8 mouse cellular contexts compared by ENCODE assay signal in genomic region chr8:107056076-107056972, GRCm38 (mm10). TPM values are rescaled to one million over a fixed set of nuclear protein-coding genes. Genes with fewer than 3 reads are reported as not detected.
A peak's percentile ranks its signal among the peaks of the same experiment; 100 is the strongest.
DNase-seq lines count a peak whose midpoint lies in the region; ATAC-seq and TF ChIP-seq lines count a peak whose summit lies in the region.

TSS of gene Cog8 (minus strand) at chr8:107056689.
TSS of gene Nip7 (plus strand) at chr8:107056877.

- H3K4me2 ChIP-seq in heart, embryonic 11.5 days: peak within 1 kb of the TSS; percentile 95
- peak within 1 kb of the TSS; percentile 90 for H3K4me2 ChIP-seq in kidney, embryonic 16.5 days (replicated peaks; ENCODE audit: low read depth, low read length)
- H3K4me2 ChIP-seq in myocyte (ENCODE audit: low read depth): peak within 1 kb of the TSS; percentile 88

- peak within 1 kb of the TSS; percentile 82 for H3K9ac ChIP-seq in heart, embryonic 11.5 days (ENCODE audit: low read depth, low read length)
- H3K9ac ChIP-seq in kidney, embryonic 16.5 days (replicated peaks; ENCODE audit: low read length): peak within 1 kb of the TSS; percentile 93
- H3K9ac ChIP-seq in liver, adult 2 months (ENCODE audit: low read depth, low read length): peak within 1 kb of the TSS; percentile 91

- peak; percentile 100 for DNase-seq in brain, embryonic 14.5 days (ENCODE audit: low read depth)
- peak; percentile 95 for DNase-seq in liver, adult 2 months (ENCODE audit: extremely low read depth, low read depth, low spot score)
- DNase-seq in splenic B cell, adult 2 months (ENCODE audit: low read depth, low spot score): peak; percentile 97

- H3K79me2 ChIP-seq in C2C12 (ENCODE audit: control insufficient read depth, insufficient read depth) (peaks cover 74% of the 10 kb centered on the region), myocyte (ENCODE audit: control insufficient read depth, insufficient read depth) (peaks cover 34% of the 10 kb centered on the region)
- peaks cover 7% of the 10 kb centered on the region; the same call in 1 of the 2 replicates for H3K79me2 ChIP-seq in liver, adult 2 months (ENCODE audit: control insufficient read depth, insufficient read depth, low read length)

- peak within 1 kb of the TSS; percentile 54 for H3K27ac ChIP-seq in heart, embryonic 11.5 days (ENCODE audit: low read depth, low read length)
- H3K27ac ChIP-seq in kidney, embryonic 16.5 days (ENCODE audit: low read length): peak within 1 kb of the TSS; percentile 80
- H3K27ac ChIP-seq in liver, adult 2 months (replicated peaks; ENCODE audit: insufficient read depth, low read depth, low read length): peak within 1 kb of the TSS; percentile 58

- no peaks in the 10 kb centered on the region; the same call in 1 of the 2 replicates for H3K9me3 ChIP-seq in erythroblast, embryonic 14.5 days (ENCODE audit: control insufficient read depth, low read length)
- no peaks in the 10 kb centered on the region for H3K9me3 ChIP-seq in heart, embryonic 11.5 days (replicated peaks; ENCODE audit: control insufficient read depth, low read length)
- H3K9me3 ChIP-seq in kidney, embryonic 16.5 days (ENCODE audit: low read length): peaks cover 3% of the 10 kb centered on the region; the same call in 1 of the 2 replicates

- peaks cover 43% of the 10 kb centered on the region for H3K4me1 ChIP-seq in erythroblast, embryonic 14.5 days (ENCODE audit: control insufficient read depth)
- peaks cover 12% of the 10 kb centered on the region for H3K4me1 ChIP-seq in heart, embryonic 11.5 days (ENCODE audit: control insufficient read depth, insufficient read depth, low read length)
- peaks cover 23% of the 10 kb centered on the region for H3K4me1 ChIP-seq in kidney, embryonic 16.5 days (ENCODE audit: insufficient read depth, low read length)
- H3K4me1 ChIP-seq in liver, adult 2 months (ENCODE audit: control insufficient read depth, insufficient read depth, low read length): peaks cover 4% of the 10 kb centered on the region

- H3K36me3 ChIP-seq in C2C12 (ENCODE audit: control insufficient read depth, insufficient read depth): peaks cover 50% of the 10 kb centered on the region
- peaks cover 59% of the 10 kb centered on the region for H3K36me3 ChIP-seq in erythroblast, embryonic 14.5 days (ENCODE audit: control insufficient read depth)
- H3K36me3 ChIP-seq in heart, embryonic 11.5 days (ENCODE audit: control insufficient read depth, insufficient read depth, low read length): peaks cover 20% of the 10 kb centered on the region
- peaks cover 54% of the 10 kb centered on the region for H3K36me3 ChIP-seq in kidney, embryonic 16.5 days (ENCODE audit: insufficient read depth, low read length)
- H3K36me3 ChIP-seq in liver, adult 2 months (ENCODE audit: control insufficient read depth, insufficient read depth, low read length): peaks cover 22% of the 10 kb centered on the region
- H3K36me3 ChIP-seq in myocyte (ENCODE audit: control insufficient read depth, insufficient read depth): peaks cover 23% of the 10 kb centered on the region
- H3K36me3 ChIP-seq in splenic B cell, adult 2 months (ENCODE audit: control insufficient read depth, insufficient read depth, low read length, poor library complexity, severe bottlenecking): peaks cover 4% of the 10 kb centered on the region

- TF ChIP-seq POLR2A in brain, embryonic 14.5 days (IDR thresholded peaks at IDR 0.05; ENCODE audit: borderline replicate concordance, extremely low read depth, insufficient read depth, insufficient read length, poor library complexity, severe bottlenecking): peak; percentile 55; the same call in 1 of the 2 replicates
- TF ChIP-seq POLR2A in liver, adult 2 months (IDR thresholded peaks at IDR 0.05; ENCODE audit: extremely low read depth, insufficient read depth, low read length): peak; percentile 49; the same call in 1 of the 2 replicates
- TF ChIP-seq POLR2A in myocyte (IDR thresholded peaks at IDR 0.05; ENCODE audit: insufficient read length, low read depth): peak; percentile 81

- H3K79me3 ChIP-seq in C2C12 (ENCODE audit: low read depth): peaks cover 35% of the 10 kb centered on the region

- WGBS in heart, embryonic 11.5 days (ENCODE audit: insufficient replicate concordance): under 1% methylated on average over 88 of the region's 88 CpGs
- under 1% methylated on average over 88 of the region's 88 CpGs for WGBS in kidney, embryonic 16.5 days
- under 1% methylated on average over 88 of the region's 88 CpGs for WGBS in liver, adult 2 months

- TF ChIP-seq CTCF in C2C12 (IDR thresholded peaks at IDR 0.05; ENCODE audit: control insufficient read depth, insufficient read depth, insufficient read length): no peak
- no peak for TF ChIP-seq CTCF in brain, embryonic 14.5 days (IDR thresholded peaks at IDR 0.05; ENCODE audit: borderline replicate concordance, extremely low read depth, insufficient read depth, insufficient read length)
- TF ChIP-seq CTCF in liver, adult 2 months (IDR thresholded peaks at IDR 0.05; ENCODE audit: low read depth, low read length): no peak

- H3K4me3 ChIP-seq in C2C12 (ENCODE audit: insufficient read depth, poor library complexity, severe bottlenecking) (peak within 1 kb of the TSS; percentile 99), myocyte (peak within 1 kb of the TSS; percentile 93)
- peak within 1 kb of the TSS; percentile 79 for H3K4me3 ChIP-seq in erythroblast, embryonic 14.5 days (replicated peaks)
- H3K4me3 ChIP-seq in heart, embryonic 11.5 days (ENCODE audit: low read depth, low read length): peak within 1 kb of the TSS; percentile 75
- peak within 1 kb of the TSS; percentile 99 for H3K4me3 ChIP-seq in kidney, embryonic 16.5 days (ENCODE audit: low read length)
- H3K4me3 ChIP-seq in liver, adult 2 months (ENCODE audit: insufficient read depth, low read depth, low read length): peak within 1 kb of the TSS; percentile 73

- peak; percentile 86 for ATAC-seq in heart, embryonic 11.5 days (replicated peaks; ENCODE audit: insufficient number of reproducible peaks, low FRiP score, low TSS enrichment)
- ATAC-seq in kidney, embryonic 16.5 days (ENCODE audit: low FRiP score, low TSS enrichment): peak; percentile 93

- H3ac ChIP-seq in C2C12 (ENCODE audit: control insufficient read depth, insufficient read length, low read depth): peak within 1 kb of the TSS; percentile 87
- peak within 1 kb of the TSS; percentile 76 for H3ac ChIP-seq in myocyte (ENCODE audit: control insufficient read depth, insufficient read length)

- H3K27me3 ChIP-seq in C2C12 (ENCODE audit: control insufficient read depth, insufficient read depth, insufficient read length) (no peaks in the 10 kb centered on the region), myocyte (ENCODE audit: control insufficient read depth, insufficient read depth, insufficient read length) (no peaks in the 10 kb centered on the region)
- H3K27me3 ChIP-seq in erythroblast, embryonic 14.5 days (ENCODE audit: control insufficient read depth): no peaks in the 10 kb centered on the region
- H3K27me3 ChIP-seq in heart, embryonic 11.5 days (ENCODE audit: control insufficient read depth, insufficient read depth, low read length): no peaks in the 10 kb centered on the region
- H3K27me3 ChIP-seq in kidney, embryonic 16.5 days (ENCODE audit: insufficient read depth, low read length): no peaks in the 10 kb centered on the region
- no peaks in the 10 kb centered on the region for H3K27me3 ChIP-seq in liver, adult 2 months (ENCODE audit: control insufficient read depth, insufficient read depth, low read length)
- H3K27me3 ChIP-seq in splenic B cell, adult 2 months (ENCODE audit: control insufficient read depth, insufficient read depth, low read length, poor library complexity, severe bottlenecking): no peaks in the 10 kb centered on the region

TF ChIP-seq in C2C12, 6 proteins besides CTCF, POLR2A, EP300 and RAD21:
- no peak for TF ChIP-seq CEBPB (IDR thresholded peaks at IDR 0.05; ENCODE audit: low read depth)
- TF ChIP-seq MAX (IDR thresholded peaks at IDR 0.05): peak; percentile 95

TF ChIP-seq in myocyte, 11 proteins besides CTCF, POLR2A, EP300 and RAD21:
- TF ChIP-seq POLR2AphosphoS2 (IDR thresholded peaks at IDR 0.05; ENCODE audit: insufficient read length, low read depth): peak; percentile 67
- no peak for TF ChIP-seq TCF12 (IDR thresholded peaks at IDR 0.05; ENCODE audit: insufficient read depth, poor library complexity, severe bottlenecking)

RNA-seq across cellular contexts. Expression of gene Cog8, which starts in this region (rescaled TPM):
- 20.1 TPM for polyA plus RNA-seq in C2C12 (2012; fragmentation: generic; extraction: Trizol)
- polyA plus RNA-seq in brain, embryonic 14.5 days (2012; rRNA removed): 57.7 and 63.3 TPM in 2 replicates
- 1.3 and 1.7 TPM in 2 replicates for polyA plus RNA-seq in erythroblast, embryonic 14.5 days (2012)
- 31.5 and 31.9 TPM in 2 replicates for polyA plus RNA-seq in heart, embryonic 11.5 days (2014; fragmentation: Nextera tagmentation; extraction: Ambion mirVana)
- polyA plus RNA-seq in kidney, embryonic 16.5 days (2015; fragmentation: Nextera tagmentation; extraction: Ambion mirVana): 35.0 and 35.6 TPM in 2 replicates
- total RNA-seq in liver, adult 2 months (2014; rRNA removed): 11.6 and 13.3 TPM in 2 replicates
- 17.5 and 27.0 TPM in 2 replicates for polyA plus RNA-seq in liver, adult 2 months (2012; rRNA removed)
- 28.3 TPM for polyA plus RNA-seq in myocyte (2012; fragmentation: generic; extraction: Trizol)

RNA-seq across cellular contexts. Expression of gene Nip7, which starts in this region (rescaled TPM):
- polyA plus RNA-seq in C2C12 (2012; fragmentation: generic; extraction: Trizol) (119 TPM), myocyte (2012; fragmentation: generic; extraction: Trizol) (81.4 TPM)
- 49.1 and 50.6 TPM in 2 replicates for polyA plus RNA-seq in brain, embryonic 14.5 days (2012; rRNA removed)
- 0.21 and 0.30 TPM in 2 replicates for polyA plus RNA-seq in erythroblast, embryonic 14.5 days (2012)
- polyA plus RNA-seq in heart, embryonic 11.5 days (2014; fragmentation: Nextera tagmentation; extraction: Ambion mirVana): 66.9 and 71.9 TPM in 2 replicates
- 82.5 and 87.3 TPM in 2 replicates for polyA plus RNA-seq in kidney, embryonic 16.5 days (2015; fragmentation: Nextera tagmentation; extraction: Ambion mirVana)
- total RNA-seq in liver, adult 2 months (2014; rRNA removed): 16.0 and 21.8 TPM in 2 replicates
- polyA plus RNA-seq in liver, adult 2 months (2012; rRNA removed): 17.8 and 26.2 TPM in 2 replicates

Comparison
In these comparisons a context has a peak if more than half of its experiments do, and no peak if none do; other contexts are left out.
1. Peak in every context shown above with its lines: DNase-seq, ATAC-seq, H3K4me3 ChIP-seq and H3K27ac ChIP-seq.
2. RNA of gene Nip7 (polyA plus RNA-seq): 119 TPM in C2C12 (single experiment), 82.5 to 87.3 TPM in kidney, embryonic 16.5 days, 81.4 TPM in myocyte (single experiment), 66.9 to 71.9 TPM in heart, embryonic 11.5 days, 49.1 to 50.6 TPM in brain, embryonic 14.5 days and 17.8 to 26.2 TPM in liver, adult 2 months; 0.21 to 0.30 TPM in erythroblast, embryonic 14.5 days; every median in the first group is over 10 times any median in the second.